Mouse (Mus musculus) CH12.LX (cell line): ENCODE data around the gene Angel1. TPM values are rescaled to one million over a fixed set of nuclear protein-coding genes. Genes with fewer than 3 reads are reported as not detected.
A peak's percentile ranks its signal among the peaks of the same experiment; 100 is the strongest.

Experiments used
- DNase-seq: peaks from one replicate; pipeline ENCODE4 v3.0.0-alpha.2; 2013; ENCODE audit errors: extremely low read depth
- H3K27ac ChIP-seq: 2 replicates; pipeline ENCODE4 v1.5.1; 2012; ENCODE audit warnings: low read depth, mild to moderate bottlenecking, control low read depth, moderate library complexity; ENCODE audit not compliant: insufficient read depth
- H3K27me3 ChIP-seq: replicated peaks from 2 replicates; pipeline ENCODE3; 2012; ENCODE audit warnings: inconsistent platforms
- H3K36me3 ChIP-seq, 2 experiments: replicated peaks in 1 of 2; 2 replicates each; pipeline versions ENCODE3 to v1.6.1; 2012; ENCODE audit warnings: inconsistent platforms in 1 of 2, low read length in 1 of 2, mild to moderate bottlenecking in 1 of 2, mixed read lengths in 1 of 2, moderate library complexity in 1 of 2; ENCODE audit not compliant: control insufficient read depth in 1 of 2, insufficient read depth in 1 of 2
- H3K4me1 ChIP-seq, 2 experiments: 2 replicates each; pipeline ENCODE4 v1.6.1; 2012; ENCODE audit warnings: inconsistent platforms in 1 of 2, moderate library complexity in 1 of 2; ENCODE audit not compliant: insufficient read depth in 2 of 2, control insufficient read depth in 1 of 2
- H3K4me2 ChIP-seq: 2 replicates; pipeline ENCODE4 v1.6.1; 2012; ENCODE audit warnings: low read depth, mild to moderate bottlenecking, control low read depth; ENCODE audit not compliant: poor library complexity, insufficient read depth, severe bottlenecking
- H3K4me3 ChIP-seq, 3 experiments: fragments of 150-350 bp in 1 of 3; sonication (generic) in 1 of 3; replicated peaks in 1 of 3; 2 replicates each; pipeline versions ENCODE3 to v1.5.1; 2011 to 2012; ENCODE audit warnings: low read depth in 2 of 3, low read length in 2 of 3, mild to moderate bottlenecking in 2 of 3, moderate library complexity in 2 of 3, control low read depth in 1 of 3, improper control_type of control experiment in 1 of 3, inconsistent platforms in 1 of 3, mixed read lengths in 1 of 3; ENCODE audit not compliant: poor library complexity in 1 of 3
- H3K79me2 ChIP-seq: replicated peaks from 2 replicates; pipeline ENCODE4 v1.6.1; 2012; ENCODE audit warnings: mild to moderate bottlenecking, moderate library complexity; ENCODE audit not compliant: control insufficient read depth, poor library complexity, insufficient read depth, severe bottlenecking; ENCODE audit errors: extremely low read depth
- H3K9ac ChIP-seq: 2 replicates; pipeline ENCODE4 v1.6.1; 2012; ENCODE audit warnings: low read depth, mild to moderate bottlenecking, control low read depth, moderate library complexity; ENCODE audit not compliant: insufficient read depth
- H3K9me3 ChIP-seq: replicated peaks from 2 replicates; pipeline ENCODE3; 2012; ENCODE audit warnings: low read length, inconsistent platforms, mixed read lengths
- BHLHE40 ChIP-seq: IDR thresholded peaks from 2 replicates; pipeline ENCODE4 v1.6.1; 2011; ENCODE audit warnings: mild to moderate bottlenecking, low read depth, low read length, improper control_type of control experiment
- CHD1 ChIP-seq: IDR thresholded peaks from 2 replicates; pipeline ENCODE4 v1.6.1; 2012; ENCODE audit warnings: low read depth, low read length, improper control_type of control experiment, inconsistent platforms
- CHD2 ChIP-seq: IDR thresholded peaks from 2 replicates; pipeline ENCODE4 v1.6.1; 2011; ENCODE audit warnings: low read length, improper control_type of control experiment
- CTCF ChIP-seq, 2 experiments: IDR thresholded peaks in 1 of 2; conservative IDR thresholded peaks in 1 of 2; 2 replicates each; pipeline ENCODE4 v1.5.1; 2011 to 2012; ENCODE audit warnings: low read depth in 2 of 2, low read length in 2 of 2, improper control_type of control experiment in 1 of 2, inconsistent platforms in 1 of 2, mild to moderate bottlenecking in 1 of 2, moderate library complexity in 1 of 2
- E2F4 ChIP-seq: IDR thresholded peaks from 2 replicates; pipeline ENCODE4 v1.6.1; 2011; ENCODE audit warnings: low read depth, low read length, improper control_type of control experiment; ENCODE audit not compliant: insufficient replicate concordance
- ELF1 ChIP-seq: IDR thresholded peaks from 2 replicates; pipeline ENCODE4 v1.6.1; 2014; ENCODE audit warnings: low read depth, mild to moderate bottlenecking, inconsistent platforms, low read length, improper control_type of control experiment
- EP300 ChIP-seq: IDR thresholded peaks from 2 replicates; pipeline ENCODE4 v1.6.1; 2011; ENCODE audit warnings: low read length, improper control_type of control experiment
- ETS1 ChIP-seq: conservative IDR thresholded peaks from 2 replicates; pipeline ENCODE4 v1.6.1; 2012; ENCODE audit warnings: low read depth, mild to moderate bottlenecking, inconsistent platforms, low read length, improper control_type of control experiment, moderate library complexity
- GABPA ChIP-seq: IDR thresholded peaks from 2 replicates; pipeline ENCODE4 v1.6.1; 2012; ENCODE audit warnings: low read depth, low read length, improper control_type of control experiment, inconsistent platforms; ENCODE audit not compliant: insufficient replicate concordance
- HCFC1 ChIP-seq: IDR thresholded peaks from 2 replicates; pipeline ENCODE4 v1.6.1; 2012; ENCODE audit warnings: low read depth, mild to moderate bottlenecking, inconsistent platforms, low read length, improper control_type of control experiment
- IRF4 ChIP-seq: IDR thresholded peaks from 2 replicates; pipeline ENCODE4 v1.6.1; 2014; ENCODE audit warnings: low read depth, mild to moderate bottlenecking, inconsistent platforms, low read length, improper control_type of control experiment
- JUN ChIP-seq: IDR thresholded peaks from 2 replicates; pipeline ENCODE4 v1.6.1; 2011; ENCODE audit warnings: low read depth, mild to moderate bottlenecking, low read length, improper control_type of control experiment, moderate library complexity; ENCODE audit not compliant: insufficient read depth
- JUND ChIP-seq: conservative IDR thresholded peaks from 2 replicates; pipeline ENCODE4 v1.6.1; 2011; ENCODE audit warnings: low read depth, low read length, improper control_type of control experiment
- KAT2A ChIP-seq: IDR thresholded peaks from 2 replicates; pipeline ENCODE4 v1.6.1; 2012; ENCODE audit warnings: low read length, improper control_type of control experiment, inconsistent platforms; ENCODE audit not compliant: insufficient replicate concordance
- MAFK ChIP-seq: IDR thresholded peaks from 2 replicates; pipeline ENCODE4 v1.6.1; 2011; ENCODE audit warnings: low read length, improper control_type of control experiment; ENCODE audit not compliant: insufficient replicate concordance
- MAX ChIP-seq: IDR thresholded peaks from 2 replicates; pipeline ENCODE4 v1.6.1; 2011; ENCODE audit warnings: low read length, improper control_type of control experiment
- MAZ ChIP-seq: IDR thresholded peaks from 2 replicates; pipeline ENCODE4 v1.6.1; 2012; ENCODE audit warnings: low read depth, mild to moderate bottlenecking, inconsistent platforms, low read length, improper control_type of control experiment, moderate library complexity
- MEF2A ChIP-seq: IDR thresholded peaks from 2 replicates; pipeline ENCODE4 v1.6.1; 2014; ENCODE audit warnings: low read depth, mild to moderate bottlenecking, inconsistent platforms, low read length, improper control_type of control experiment, borderline replicate concordance
- MXI1 ChIP-seq: IDR thresholded peaks from 2 replicates; pipeline ENCODE4 v1.6.1; 2011; ENCODE audit warnings: mild to moderate bottlenecking, low read depth, low read length, improper control_type of control experiment
- MYC ChIP-seq: IDR thresholded peaks from 2 replicates; pipeline ENCODE4 v1.6.1; 2011; ENCODE audit warnings: low read depth, mild to moderate bottlenecking, improper control_type of control experiment, low read length
- NELFE ChIP-seq: IDR thresholded peaks from 2 replicates; pipeline ENCODE4 v1.6.1; 2011; ENCODE audit warnings: low read depth, low read length, improper control_type of control experiment
- NRF1 ChIP-seq: IDR thresholded peaks from 2 replicates; pipeline ENCODE4 v1.6.1; 2014; ENCODE audit warnings: low read depth, mild to moderate bottlenecking, inconsistent platforms, low read length, improper control_type of control experiment, moderate library complexity
- PAX5 ChIP-seq: IDR thresholded peaks from 2 replicates; pipeline ENCODE4 v1.6.1; 2012; ENCODE audit warnings: low read length, inconsistent platforms, mixed read lengths
- POLR2A ChIP-seq: IDR thresholded peaks from 2 replicates; pipeline ENCODE4 v1.6.1; 2011; ENCODE audit warnings: low read depth, mild to moderate bottlenecking, improper control_type of control experiment, low read length
- POLR2AphosphoS2 ChIP-seq: IDR thresholded peaks from 2 replicates; pipeline ENCODE4 v1.6.1; 2011; ENCODE audit warnings: low read depth, low read length, improper control_type of control experiment
- RAD21 ChIP-seq: IDR thresholded peaks from 2 replicates; pipeline ENCODE4 v1.6.1; 2011; ENCODE audit warnings: low read depth, mild to moderate bottlenecking, low read length, improper control_type of control experiment, moderate library complexity
- RCOR1 ChIP-seq: conservative IDR thresholded peaks from 2 replicates; pipeline ENCODE4 v1.6.1; 2012; ENCODE audit warnings: low read depth, mild to moderate bottlenecking, inconsistent platforms, low read length, improper control_type of control experiment
- SIN3A ChIP-seq: IDR thresholded peaks from 2 replicates; pipeline ENCODE4 v1.6.1; 2012; ENCODE audit warnings: low read length, improper control_type of control experiment, inconsistent platforms
- SMC3 ChIP-seq: IDR thresholded peaks from 2 replicates; pipeline ENCODE4 v1.6.1; 2011; ENCODE audit warnings: low read depth, low read length, improper control_type of control experiment
- TBP ChIP-seq: conservative IDR thresholded peaks from 2 replicates; pipeline ENCODE4 v1.6.1; 2011; ENCODE audit warnings: low read depth, low read length, improper control_type of control experiment
- TCF12 ChIP-seq: IDR thresholded peaks from 2 replicates; pipeline ENCODE4 v1.6.1; 2014; ENCODE audit warnings: low read depth, mild to moderate bottlenecking, inconsistent platforms, low read length, improper control_type of control experiment
- UBTF ChIP-seq: IDR thresholded peaks from 2 replicates; pipeline ENCODE4 v1.6.1; 2012; ENCODE audit warnings: low read depth, mild to moderate bottlenecking, inconsistent platforms, low read length, improper control_type of control experiment, moderate library complexity
- USF1 ChIP-seq: IDR thresholded peaks from 2 replicates; pipeline ENCODE4 v1.6.1; 2014; ENCODE audit warnings: low read depth, mild to moderate bottlenecking, inconsistent platforms, low read length, improper control_type of control experiment
- USF2 ChIP-seq: conservative IDR thresholded peaks from 2 replicates; pipeline ENCODE4 v1.6.1; 2011; ENCODE audit warnings: low read depth, low read length, improper control_type of control experiment
- ZC3H11A ChIP-seq: IDR thresholded peaks from 2 replicates; pipeline ENCODE4 v1.6.1; 2012; ENCODE audit warnings: low read depth, mild to moderate bottlenecking, inconsistent platforms, low read length, improper control_type of control experiment
- ZKSCAN1 ChIP-seq: IDR thresholded peaks from 2 replicates; pipeline ENCODE4 v1.6.1; 2012; ENCODE audit warnings: low read depth, inconsistent platforms, low read length, improper control_type of control experiment, borderline replicate concordance
- ZMIZ1 ChIP-seq: IDR thresholded peaks from 2 replicates; pipeline ENCODE4 v1.6.1; 2012; ENCODE audit warnings: low read depth, mild to moderate bottlenecking, inconsistent platforms, low read length, improper control_type of control experiment
- ZNF384 ChIP-seq: IDR thresholded peaks from 2 replicates; pipeline ENCODE4 v1.6.1; 2012; ENCODE audit warnings: low read depth, low read length, improper control_type of control experiment, inconsistent platforms
- dilution Hi-C: fragments of 300-500 bp; cut with MboI; formaldehyde crosslinking; loops from 2 replicates; pipeline ENCODE4 v1.14.3; 2020; ENCODE audit warnings: low sequenced_read_pairs; ENCODE audit not compliant: extremely low pct_unique_long_range_greater_than_20kb, extremely low pct_ligation_motif_present
- in situ Hi-C: fragments of 300-500 bp; cut with MboI; formaldehyde crosslinking; loops from 3 replicates; pipeline ENCODE4 v1.14.3; 2019; ENCODE audit warnings: low sequenced_read_pairs, low pct_ligation_motif_present, low pct_unique_long_range_greater_than_20kb, mixed read lengths
- polyA plus RNA-seq: library from polyadenylated mRNA; unstranded; fragments of >175 nt; gene quantifications from 2 replicates; pipeline ENCODE4 v1.2.1, GENCODE M21; 2012; ENCODE audit warnings: low read depth; ENCODE audit not compliant: insufficient read length
- total RNA-seq, 2 experiments: library from RNA; depleted of rRNA; stranded (reverse); fragments of 300-350 nt in 1 of 2; fragments of >200 nt in 1 of 2; gene quantifications; 2 replicates each; pipeline ENCODE4 v1.2.3; 2012 to 2014

The Angel1 gene
- total RNA-seq (2012; rRNA removed) (2.8 and 2.9 TPM in 2 replicates), total RNA-seq (2014; rRNA removed) (0.96 and 1.0 TPM in 2 replicates), polyA plus RNA-seq (6.8 and 9.3 TPM in 2 replicates)

DNA sequence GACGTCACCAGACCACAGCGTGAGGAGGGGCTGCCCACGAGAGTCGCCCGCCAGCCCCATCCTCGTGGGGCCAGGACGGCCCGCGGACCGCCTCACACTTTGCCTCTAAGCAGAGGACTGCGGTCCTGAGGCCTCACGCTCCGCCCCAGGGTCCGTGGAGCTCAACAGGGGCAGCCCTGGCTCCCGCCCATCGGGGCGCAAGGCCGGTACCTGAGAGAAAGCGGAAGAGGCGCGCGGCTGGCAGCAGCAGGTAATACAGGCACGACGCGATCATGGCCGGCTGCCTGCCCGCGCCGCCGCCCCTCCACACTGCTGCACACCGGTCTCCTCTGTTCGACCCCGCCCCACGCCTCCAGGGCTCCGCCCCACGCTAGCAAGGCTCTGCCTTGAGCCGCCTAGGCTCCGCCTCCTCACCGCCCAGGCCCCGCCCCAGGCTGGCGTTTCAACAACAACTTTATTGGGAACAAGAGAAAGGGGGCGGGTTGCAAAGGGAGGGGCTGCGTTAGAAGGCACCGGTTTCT, at the start of gene Angel1:
Gene Angel1 (minus strand): TSS at position 341 of the 521 bp plus-strand sequence.
- Histone ChIP-seq H3K27ac (no peak within 1 kb of the TSS), H3K9me3 (no peaks in the 10 kb centered on the region), H3K79me2 (no peaks in the 10 kb centered on the region), H3K4me2 (peak within 1 kb of the TSS; percentile 86), H3K9ac (peak within 1 kb of the TSS; percentile 38), H3K27me3 (peaks cover 3% of the 10 kb centered on the region), H3K4me3 (peak within 1 kb of the TSS; percentile 55 to 76 (median 73)), H3K4me1 (peaks cover 3 to 10% of the 10 kb centered on the region in 2 experiments; a peak in 3 of 4 replicates), H3K36me3 (peaks cover 0 to 15% of the 10 kb centered on the region in 2 experiments)
- dilution Hi-C loops = no loop called here
- in situ Hi-C loops = no loop called here
- peak; percentile 97 for DNase-seq
- TF ChIP-seq POLR2A (peak; percentile 78), MYC (peak; percentile 48; the same call in 1 of the 2 replicates), HCFC1 (peak; percentile 79), IRF4 (peak; percentile 56; the same call in 1 of the 2 replicates), RAD21 (no peak), E2F4 (no peak), GABPA (no peak), EP300 (no peak), KAT2A (no peak), CHD2 (peak; percentile 27; the same call in 1 of the 2 replicates), NELFE (peak; percentile 75), ZKSCAN1 (no peak), SIN3A (peak; percentile 58; the same call in 1 of the 2 replicates), ETS1 (no peak), MXI1 (peak; percentile 87), ZC3H11A (no peak), ZMIZ1 (peak; percentile 87), CHD1 (no peak), USF1 (no peak), ELF1 (peak; percentile 83), MAFK (no peak), CTCF (conservative IDR thresholded peaks at IDR 0.05 in 1 of 2, IDR thresholded peaks at IDR 0.05 in 1 of 2; ENCODE audit: low read depth in 2 of 2, low read length in 2 of 2) (no peak), POLR2AphosphoS2 (no peak; the same call in 1 of the 2 replicates), SMC3 (no peak), BHLHE40 (0 out of 2 replicates have a peak, but pooled peaks have one; percentile 40), JUND (no peak), NRF1 (peak; percentile 63), UBTF (no peak), RCOR1 (0 out of 2 replicates have a peak, but pooled peaks have one; percentile 35), MAZ (peak; percentile 100), MEF2A (peak; percentile 72), TBP (no peak), ZNF384 (peak; percentile 31; the same call in 1 of the 2 replicates), JUN (no peak), TCF12 (peak; percentile 64), USF2 (no peak), MAX (0 out of 2 replicates have a peak, but pooled peaks have one; percentile 60), PAX5 (no peak)
